Mouse (Mus musculus) ES-E14 (cell line): ENCODE measurements around the gene Olfr523. TPM values are rescaled to one million over a fixed set of nuclear protein-coding genes. Genes with fewer than 3 reads are reported as not detected.
"Not testable (repeated sequence)": the region's sequence is repeated elsewhere in the genome, so short reads cannot be mapped to it uniquely, and the experiment has no call there.

ENCODE experiments used
- DNase-seq: peaks from one replicate; pipeline ENCODE4 v3.0.0-alpha.2; 2013; ENCODE audit warnings: low read depth, low spot score
- H3K27ac ChIP-seq: 2 replicates; pipeline ENCODE4 v1.5.1; 2012; ENCODE audit warnings: low read depth, mild to moderate bottlenecking, low read length, moderate library complexity, mixed read lengths; ENCODE audit not compliant: poor library complexity, insufficient read depth, severe bottlenecking
- H3K36me3 ChIP-seq: 2 replicates; pipeline ENCODE4 v1.6.1; 2012; ENCODE audit warnings: mild to moderate bottlenecking, low read length, moderate library complexity, mixed read lengths; ENCODE audit not compliant: control insufficient read depth, poor library complexity, insufficient read depth, severe bottlenecking
- H3K4me1 ChIP-seq, 2 experiments: fragments of 150-350 bp in 1 of 2; sonication (generic) in 1 of 2; 2 replicates each; pipeline ENCODE4 v1.6.1; 2012; ENCODE audit warnings: low read length in 2 of 2, mild to moderate bottlenecking in 1 of 2, mixed read lengths in 1 of 2; ENCODE audit not compliant: control insufficient read depth in 2 of 2, insufficient read depth in 2 of 2, poor library complexity in 1 of 2
- H3K4me3 ChIP-seq, 2 experiments: fragments of 150-350 bp in 1 of 2; sonication (generic) in 1 of 2; 2 replicates each; pipeline ENCODE4 v1.5.1; 2012; ENCODE audit warnings: low read length in 2 of 2, low read depth in 1 of 2, mild to moderate bottlenecking in 1 of 2, mixed read lengths in 1 of 2; ENCODE audit not compliant: insufficient read depth in 1 of 2, poor library complexity in 1 of 2, severe bottlenecking in 1 of 2
- H3K9ac ChIP-seq: 2 replicates; pipeline ENCODE4 v1.6.1; 2012; ENCODE audit warnings: low read depth, mild to moderate bottlenecking, low read length, mixed read lengths; ENCODE audit not compliant: poor library complexity, insufficient read depth, severe bottlenecking
- H3K9me3 ChIP-seq: fragments of 150-350 bp; sonication (generic); 2 replicates; pipeline ENCODE4 v1.6.1; 2012; ENCODE audit warnings: low read depth, mild to moderate bottlenecking, low read length; ENCODE audit not compliant: control insufficient read depth, insufficient read depth
- CHD2 ChIP-seq: IDR thresholded peaks from 2 replicates; pipeline ENCODE4 v1.6.1; 2014; ENCODE audit warnings: mild to moderate bottlenecking, low read depth, low read length, inconsistent platforms
- HCFC1 ChIP-seq: IDR thresholded peaks from 2 replicates; pipeline ENCODE4 v1.6.1; 2012; ENCODE audit warnings: low read length, inconsistent platforms, borderline replicate concordance; ENCODE audit not compliant: insufficient read depth
- MAFK ChIP-seq: IDR thresholded peaks from 2 replicates; pipeline ENCODE4 v1.6.1; 2014; ENCODE audit warnings: mild to moderate bottlenecking, low read depth, low read length, inconsistent platforms; ENCODE audit not compliant: insufficient read depth
- ZC3H11A ChIP-seq: IDR thresholded peaks from 2 replicates; pipeline ENCODE4 v1.6.1; 2012; ENCODE audit warnings: low read depth, mild to moderate bottlenecking, inconsistent platforms, low read length, borderline replicate concordance
- ZNF384 ChIP-seq: IDR thresholded peaks from 2 replicates; pipeline ENCODE4 v1.6.1; 2012; ENCODE audit warnings: low read depth, low read length, inconsistent platforms
- in situ Hi-C, 2 experiments: fragments of 600-800 bp; cut with MboI; formaldehyde crosslinking; loops; one replicate each; pipeline ENCODE4 v1.15.1; 2025; ENCODE audit warnings: low sequenced_read_pairs in 2 of 2, inconsistent platforms in 1 of 2; ENCODE audit not compliant: unreplicated experiment in 2 of 2
- total RNA-seq: library from RNA; depleted of rRNA; stranded (reverse); fragments of 300-350 nt; gene quantifications from 2 replicates; pipeline ENCODE4 v1.2.3, GENCODE M21; 2012

Gene Olfr523
- total RNA-seq, 1 experiment = not detected

DNA sequence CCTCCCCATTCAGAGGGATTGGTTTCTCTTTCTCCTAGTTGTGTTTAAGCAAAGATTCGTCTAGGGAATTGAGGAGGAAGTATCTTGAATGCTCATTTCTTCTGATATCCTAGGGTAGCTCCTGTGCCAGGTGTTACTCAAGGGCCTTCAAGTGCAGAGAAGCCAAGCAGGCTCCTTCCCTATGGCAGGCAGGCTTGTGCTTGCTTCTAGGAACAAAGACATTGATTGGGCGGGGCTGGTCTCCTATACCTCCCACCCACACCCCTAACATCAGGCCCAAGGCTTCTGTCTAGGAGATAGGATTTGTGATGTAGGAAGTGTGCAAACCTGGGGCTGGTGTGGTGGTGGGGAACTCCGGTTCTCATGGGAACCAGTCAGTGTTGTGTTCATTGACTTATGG, 46.1 kb upstream of the Olfr523 start:
- no peak overlapping the region for H3K27ac ChIP-seq
- peak overlapping the region; percentile 5 to 16; a peak in 2 of 4 replicates for H3K4me3 ChIP-seq
- no peak for DNase-seq
- TF ChIP-seq MAFK (no peak), ZNF384 (no peak), HCFC1 (no peak), CHD2 (no peak), ZC3H11A (no peak)
- peaks cover 5% of the 10 kb centered on the region; the same call in 1 of the 2 replicates for H3K36me3 ChIP-seq
- in situ Hi-C loops = no loop called here
- peaks cover 0 to 15% of the 10 kb centered on the region in 2 experiments; a peak in 1 of 4 replicates for H3K4me1 ChIP-seq
- H3K9me3 ChIP-seq = no peaks in the 10 kb centered on the region
- peak overlapping the region; percentile 4; the same call in 1 of the 2 replicates for H3K9ac ChIP-seq

DNA sequence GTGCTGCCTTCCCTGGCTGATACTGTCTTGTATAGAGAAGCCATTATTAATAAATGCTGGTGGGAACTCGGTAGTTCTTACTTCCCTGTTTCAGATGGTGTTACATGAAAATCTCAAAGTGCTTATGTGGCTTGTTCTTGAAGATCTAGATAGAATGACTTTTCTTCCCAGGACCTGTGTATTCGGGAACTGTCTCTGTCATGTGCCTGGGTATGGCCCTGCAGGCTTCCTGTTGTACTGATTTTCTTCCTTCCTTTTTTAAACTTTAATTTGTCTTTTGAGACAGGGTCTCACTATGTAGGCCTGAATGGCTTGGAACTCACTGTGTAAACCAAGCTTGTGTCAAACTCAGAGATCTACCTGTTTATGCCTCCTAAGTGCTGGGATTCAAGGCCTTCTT, 45.1 kb upstream of the Olfr523 start:
- H3K27ac ChIP-seq = no peak overlapping the region
- H3K4me1 ChIP-seq = peaks cover 0 to 15% of the 10 kb centered on the region in 2 experiments; a peak in 1 of 4 replicates
- no peaks in the 10 kb centered on the region for H3K9me3 ChIP-seq
- no peak overlapping the region for H3K4me3 ChIP-seq
- TF ChIP-seq HCFC1 = no peak
- no peak for TF ChIP-seq CHD2
- TF ChIP-seq MAFK = no peak
- TF ChIP-seq ZC3H11A = no peak
- TF ChIP-seq ZNF384 = no peak
- in situ Hi-C loops = no loop called here
- no peak overlapping the region for H3K9ac ChIP-seq
- no peak for DNase-seq
- peaks cover 9% of the 10 kb centered on the region; the same call in 1 of the 2 replicates for H3K36me3 ChIP-seq

DNA sequence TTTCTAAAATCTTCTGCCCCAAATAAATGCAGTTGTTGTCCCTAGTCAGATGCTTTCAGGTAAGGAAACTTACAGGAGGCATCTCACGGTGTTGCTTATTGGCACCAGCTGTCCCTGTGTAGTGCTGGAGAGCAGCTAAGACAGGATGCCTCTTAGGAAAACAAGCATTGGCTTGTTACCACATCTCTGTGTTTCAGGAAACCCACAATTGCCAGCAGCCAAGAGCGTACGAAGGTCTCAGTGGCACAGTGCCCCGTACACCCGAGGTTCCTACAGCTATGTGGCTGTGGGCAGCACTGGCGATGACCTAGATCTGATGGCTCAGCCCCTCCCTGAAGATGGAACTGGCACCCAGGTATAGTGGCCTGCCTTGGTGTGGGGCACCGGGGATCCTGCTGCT, 40.8 kb upstream of the Olfr523 start:
- H3K9ac ChIP-seq, in situ Hi-C loops, DNase-seq, H3K4me3 ChIP-seq, H3K9me3 ChIP-seq, H3K4me1 ChIP-seq, H3K27ac ChIP-seq: not testable (repeated sequence)
- H3K36me3 ChIP-seq = peaks cover 14% of the 10 kb centered on the region; the same call in 1 of the 2 replicates

DNA sequence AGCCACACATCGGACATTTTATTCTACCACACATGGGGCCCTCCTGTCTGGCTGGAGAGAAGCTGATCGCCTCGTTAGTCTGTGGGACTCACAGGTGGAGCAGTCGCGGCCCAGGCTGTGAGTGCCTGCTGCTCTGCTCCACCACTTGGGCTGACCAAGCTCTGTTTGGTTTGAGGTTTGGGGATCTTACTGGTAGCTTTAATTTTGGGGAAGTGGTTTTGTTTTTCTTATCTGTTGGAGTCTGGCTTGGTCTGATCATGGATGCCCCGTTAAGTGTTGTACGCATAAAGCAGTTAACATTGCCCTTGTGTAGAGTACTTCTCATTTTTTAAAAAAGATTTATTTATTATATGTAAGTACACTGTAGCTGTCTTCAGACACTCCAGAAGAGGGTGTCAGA, 39.0 kb upstream of the Olfr523 start:
- in situ Hi-C loops, H3K27ac ChIP-seq, H3K4me1 ChIP-seq, H3K9ac ChIP-seq, DNase-seq, H3K9me3 ChIP-seq, H3K4me3 ChIP-seq: not testable (repeated sequence)
- H3K36me3 ChIP-seq = peaks cover 14% of the 10 kb centered on the region; the same call in 1 of the 2 replicates

DNA sequence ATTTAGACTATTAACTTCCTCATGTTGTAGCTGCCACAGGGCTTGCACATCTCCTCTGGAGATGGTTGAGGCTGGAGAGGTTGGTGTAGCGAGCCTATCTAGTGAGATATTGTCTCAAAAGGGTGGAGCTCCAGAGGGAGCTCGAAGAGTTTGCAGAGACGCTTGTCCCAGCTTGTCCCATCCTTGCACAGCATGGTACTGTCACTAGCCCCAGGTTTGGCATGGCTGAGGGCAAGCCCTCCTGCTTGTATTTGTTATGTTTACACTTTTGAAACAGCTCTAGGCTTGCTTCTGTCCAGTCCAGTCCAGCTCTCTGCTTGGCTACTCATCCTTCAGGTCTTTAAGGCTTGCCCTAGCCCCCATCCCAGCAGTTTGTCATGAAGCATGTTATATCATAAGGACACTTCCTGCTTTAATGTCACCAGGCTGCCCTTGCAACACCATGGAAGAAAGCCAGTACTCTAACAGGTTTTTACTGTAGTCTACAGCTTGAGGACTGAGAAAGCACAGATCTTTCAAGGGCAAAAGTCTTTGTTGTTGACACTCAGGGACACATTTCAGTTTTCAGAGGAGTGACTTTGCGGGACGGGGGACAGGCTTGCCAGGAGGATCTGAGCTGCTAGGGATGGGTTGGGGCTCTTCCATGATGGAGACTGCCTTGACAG, 37.8 kb upstream of the Olfr523 start:
- peaks cover 14% of the 10 kb centered on the region; the same call in 1 of the 2 replicates for H3K36me3 ChIP-seq
- in situ Hi-C loops = no loop called here
- H3K4me3 ChIP-seq = no peak overlapping the region
- H3K9ac ChIP-seq = no peak overlapping the region
- no peak for DNase-seq
- H3K9me3 ChIP-seq = no peaks in the 10 kb centered on the region
- TF ChIP-seq HCFC1 (no peak), ZNF384 (no peak), ZC3H11A (no peak), CHD2 (no peak), MAFK (no peak)
- H3K4me1 ChIP-seq = no peaks in the 10 kb centered on the region
- no peak overlapping the region for H3K27ac ChIP-seq
